Mouse (Mus musculus) forebrain, embryonic 11.5 days (tissue): ENCODE measurements around the gene Sema4d. TPM values are rescaled to one million over a fixed set of nuclear protein-coding genes. Genes with fewer than 3 reads are reported as not detected.

Experiments used
- ATAC-seq: fragments of 200-750 bp; cut with Nextera tagmentation; replicated peaks from 2 replicates; pipeline ENCODE4 v1.8.0; 2017; ENCODE audit warnings: moderate TSS enrichment; ENCODE audit not compliant: low FRiP score
- DNase-seq: peaks from one replicate; pipeline ENCODE4 v3.0.0-alpha.2; 2017; ENCODE audit warnings: low spot score
- H3K27ac ChIP-seq: fragments of 300-500 bp; sonication (generic); 2 replicates; pipeline ENCODE4 v1.5.1; 2014; ENCODE audit warnings: low read depth, low read length
- H3K27me3 ChIP-seq: fragments of 300-500 bp; sonication (generic); 2 replicates; pipeline ENCODE4 v1.6.1; 2014; ENCODE audit warnings: mild to moderate bottlenecking, low read length, mixed read lengths; ENCODE audit not compliant: control insufficient read depth, insufficient read depth
- H3K36me3 ChIP-seq: fragments of 300-500 bp; sonication (generic); 2 replicates; pipeline ENCODE4 v1.6.1; 2014; ENCODE audit warnings: mild to moderate bottlenecking, low read length, moderate library complexity, mixed read lengths; ENCODE audit not compliant: control insufficient read depth, insufficient read depth
- H3K4me1 ChIP-seq: fragments of 300-500 bp; sonication (generic); replicated peaks from 2 replicates; pipeline ENCODE4 v1.6.1; 2014; ENCODE audit warnings: low read length, mixed read lengths; ENCODE audit not compliant: control insufficient read depth, insufficient read depth
- H3K4me2 ChIP-seq: fragments of 300-500 bp; sonication (generic); 2 replicates; pipeline ENCODE4 v1.6.1; 2014; ENCODE audit warnings: low read depth, mild to moderate bottlenecking, low read length, moderate library complexity, mixed read lengths; ENCODE audit not compliant: severe bottlenecking
- H3K4me3 ChIP-seq: fragments of 300-500 bp; sonication (generic); 2 replicates; pipeline ENCODE4 v1.5.1; 2014; ENCODE audit warnings: low read depth, low read length
- H3K9ac ChIP-seq: fragments of 300-500 bp; sonication (generic); 2 replicates; pipeline ENCODE4 v1.6.1; 2014; ENCODE audit warnings: low read length
- H3K9me3 ChIP-seq: fragments of 300-500 bp; sonication (generic); 2 replicates; pipeline ENCODE4 v1.6.1; 2016; ENCODE audit warnings: low read length, mixed read lengths; ENCODE audit not compliant: control insufficient read depth
- WGBS: fragments of 180-500 bp; shearing (Covaris S2); extraction: QIAGEN DNeasy Blood & Tissue Kit; methylation state at CpG from one replicate; pipeline ENCODE4 v1.1.7; 2014; 5-methylcytosine and 5-hydroxymethylcytosine counted together
- polyA plus RNA-seq: library from polyadenylated mRNA; unstranded; fragments of >200 nt; fragmentation: Nextera tagmentation; extraction: Ambion mirVana; gene quantifications from 2 replicates; pipeline ENCODE4 v1.2.1, GENCODE M21; 2014

Sema4d gene
- polyA plus RNA-seq, 1 experiment from 2014 or later: 8.4 TPM

GRCm38 (mm10) chr13:51766756-51767155 is 26.8 kb downstream of the Sema4d start:
- WGBS: 89% methylated on average over 4 of the region's 4 CpGs
- Histone ChIP-seq H3K4me3 (no peak overlapping the region), H3K4me2 (no peak overlapping the region), H3K9ac (no peak overlapping the region), H3K27me3 (no peaks in the 10 kb centered on the region), H3K9me3 (no peaks in the 10 kb centered on the region), H3K27ac (no peak overlapping the region), H3K4me1 (no peaks in the 10 kb centered on the region), H3K36me3 (no peaks in the 10 kb centered on the region)
- no peak for DNase-seq
- no peak for ATAC-seq

DNA sequence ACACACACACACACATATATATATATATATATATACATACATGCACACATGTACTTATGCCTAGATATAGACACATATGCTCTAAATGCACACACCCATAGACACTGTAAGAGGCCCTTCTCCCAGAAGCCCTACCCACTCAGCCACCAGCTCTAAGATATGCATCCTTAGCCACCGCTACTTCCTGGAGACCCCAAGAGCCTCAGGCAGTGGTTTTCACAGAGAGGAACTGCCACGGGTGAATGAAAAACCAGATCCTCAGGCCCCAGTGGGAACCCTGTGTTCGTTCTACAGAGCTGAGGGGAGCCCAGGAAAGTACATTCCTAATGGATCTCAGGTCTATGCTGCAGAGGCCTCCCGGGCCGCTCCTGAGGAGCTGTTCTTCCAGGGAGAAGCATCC is 28.2 kb downstream of the Sema4d start:
- DNase-seq (no peak), ATAC-seq (no peak)
- 88% methylated on average over 5 of the region's 5 CpGs for WGBS
- Histone ChIP-seq H3K4me2 (no peak overlapping the region), H3K27me3 (no peaks in the 10 kb centered on the region), H3K9ac (no peak overlapping the region), H3K27ac (no peak overlapping the region), H3K36me3 (no peaks in the 10 kb centered on the region), H3K4me1 (no peaks in the 10 kb centered on the region; the same call in 1 of the 2 replicates), H3K4me3 (no peak overlapping the region), H3K9me3 (no peaks in the 10 kb centered on the region)

- no peak for ATAC-seq
- Histone ChIP-seq H3K36me3 (no peaks in the 10 kb centered on the region), H3K27ac (no peak overlapping the region), H3K9me3 (no peaks in the 10 kb centered on the region), H3K9ac (no peak overlapping the region), H3K4me3 (no peak overlapping the region), H3K27me3 (no peaks in the 10 kb centered on the region), H3K4me2 (no peak overlapping the region), H3K4me1 (no peaks in the 10 kb centered on the region; the same call in 1 of the 2 replicates)
- WGBS: 92% methylated on average over 12 of the region's 12 CpGs
- no peak for DNase-seq
Measured at GRCm38 (mm10) chr13:51763019-51763698, 30.4 kb downstream of the Sema4d start.

DNA sequence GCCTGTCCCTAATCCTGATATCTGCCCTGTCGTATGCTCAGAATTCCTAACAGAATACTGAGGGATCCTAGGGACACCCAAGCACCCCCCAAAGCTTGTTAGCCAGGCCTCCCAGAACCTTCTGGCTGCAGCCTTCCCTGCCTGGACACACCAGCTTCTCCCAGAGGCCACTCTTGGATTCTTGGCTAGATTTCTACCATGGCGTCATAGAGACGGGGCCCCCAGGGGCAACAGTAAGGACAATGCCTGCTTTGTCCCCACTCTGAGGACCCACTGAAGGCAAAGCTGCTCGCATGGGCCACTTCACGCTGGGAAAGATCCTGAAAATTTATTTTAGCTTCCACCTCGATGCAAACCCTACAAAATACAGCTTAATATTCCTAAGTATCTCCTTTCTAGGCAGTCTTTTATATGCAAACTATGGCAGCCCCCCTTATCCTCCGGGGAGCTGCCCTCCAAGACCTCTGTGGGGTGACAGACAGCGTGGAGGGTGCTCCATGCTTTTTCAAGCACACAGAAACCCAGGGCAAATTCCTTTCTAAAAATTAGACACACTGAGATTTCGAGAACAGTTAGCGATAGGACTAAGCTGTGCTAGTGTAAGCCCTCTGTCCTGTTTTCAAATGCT is 32.2 kb downstream of the Sema4d start:
- Histone ChIP-seq H3K4me2 (no peak overlapping the region), H3K36me3 (no peaks in the 10 kb centered on the region), H3K4me1 (no peaks in the 10 kb centered on the region; the same call in 1 of the 2 replicates), H3K4me3 (no peak overlapping the region), H3K27ac (peak overlapping the region; percentile 20; the same call in 1 of the 2 replicates), H3K27me3 (no peaks in the 10 kb centered on the region), H3K9me3 (no peaks in the 10 kb centered on the region), H3K9ac (peak overlapping the region; percentile 14; the same call in 1 of the 2 replicates)
- 34% methylated on average over 10 of the region's 10 CpGs for WGBS
- DNase-seq (peak; percentile 59), ATAC-seq (peak; percentile 71; the same call in 1 of the 2 replicates)

DNA sequence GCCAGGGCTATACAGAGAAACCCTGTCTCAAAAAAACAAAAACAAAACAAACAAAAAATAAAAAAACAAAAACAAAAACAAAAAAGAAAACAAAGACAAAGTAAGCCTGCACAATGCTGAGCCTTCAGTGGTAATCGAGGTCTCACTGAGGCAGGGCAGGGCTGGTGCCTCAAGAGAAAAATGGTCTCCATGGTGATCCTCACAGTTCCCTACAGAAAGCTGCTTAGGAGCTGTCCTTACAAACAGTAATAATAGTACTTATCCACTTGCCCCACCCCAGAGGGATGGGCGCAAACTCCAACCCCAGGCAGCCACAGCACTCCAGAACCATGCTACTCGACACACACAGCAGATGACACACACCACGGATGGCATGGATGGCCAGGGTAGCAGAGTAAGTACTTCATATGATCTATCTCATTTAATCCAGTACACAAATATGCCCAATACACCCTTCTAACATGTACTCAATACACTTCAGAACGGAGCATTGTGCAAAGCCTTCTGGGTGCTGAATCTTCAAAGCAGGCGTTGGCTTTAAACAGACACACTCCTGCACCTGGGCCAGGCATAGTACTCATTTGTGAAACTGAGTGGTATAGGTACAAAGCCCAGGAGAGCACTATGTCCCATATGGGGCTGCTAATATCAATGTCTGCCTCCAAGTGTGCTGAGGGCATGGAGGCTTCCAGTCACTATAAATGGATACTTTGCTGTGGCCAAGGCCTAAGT is 34.1 kb downstream of the Sema4d start:
- Histone ChIP-seq H3K9me3 (no peaks in the 10 kb centered on the region), H3K4me2 (no peak overlapping the region), H3K27ac (no peak overlapping the region), H3K9ac (no peak overlapping the region), H3K27me3 (no peaks in the 10 kb centered on the region), H3K36me3 (no peaks in the 10 kb centered on the region), H3K4me3 (no peak overlapping the region), H3K4me1 (no peaks in the 10 kb centered on the region; the same call in 1 of the 2 replicates)
- 87% methylated on average over 6 of the region's 6 CpGs for WGBS
- no peak for ATAC-seq
- DNase-seq: no peak

GRCm38 (mm10) chr13:51758428-51758827 is 35.1 kb downstream of the Sema4d start:
- no peaks in the 10 kb centered on the region for H3K9me3 ChIP-seq
- DNase-seq (no peak), ATAC-seq (no peak)
- 87% methylated on average over 9 of the region's 9 CpGs for WGBS
- H3K36me3 ChIP-seq: no peaks in the 10 kb centered on the region
- peaks cover 6% of the 10 kb centered on the region for H3K4me1 ChIP-seq
- H3K27ac ChIP-seq: no peak overlapping the region
- H3K9ac ChIP-seq: no peak overlapping the region
- H3K4me3 ChIP-seq: no peak overlapping the region
- no peak overlapping the region for H3K4me2 ChIP-seq
- H3K27me3 ChIP-seq: no peaks in the 10 kb centered on the region

- DNase-seq (no peak), ATAC-seq (no peak)
- WGBS: 67% methylated on average over 2 of the region's 2 CpGs
- no peak overlapping the region for H3K27ac ChIP-seq
- no peaks in the 10 kb centered on the region for H3K27me3 ChIP-seq
- no peak overlapping the region for H3K9ac ChIP-seq
- H3K36me3 ChIP-seq: no peaks in the 10 kb centered on the region
- no peak overlapping the region for H3K4me3 ChIP-seq
- H3K9me3 ChIP-seq: no peaks in the 10 kb centered on the region
- peaks cover 10% of the 10 kb centered on the region for H3K4me1 ChIP-seq
- H3K4me2 ChIP-seq: no peak overlapping the region
Measured at GRCm38 (mm10) chr13:51757099-51757498, 36.4 kb downstream of the Sema4d start.

DNA sequence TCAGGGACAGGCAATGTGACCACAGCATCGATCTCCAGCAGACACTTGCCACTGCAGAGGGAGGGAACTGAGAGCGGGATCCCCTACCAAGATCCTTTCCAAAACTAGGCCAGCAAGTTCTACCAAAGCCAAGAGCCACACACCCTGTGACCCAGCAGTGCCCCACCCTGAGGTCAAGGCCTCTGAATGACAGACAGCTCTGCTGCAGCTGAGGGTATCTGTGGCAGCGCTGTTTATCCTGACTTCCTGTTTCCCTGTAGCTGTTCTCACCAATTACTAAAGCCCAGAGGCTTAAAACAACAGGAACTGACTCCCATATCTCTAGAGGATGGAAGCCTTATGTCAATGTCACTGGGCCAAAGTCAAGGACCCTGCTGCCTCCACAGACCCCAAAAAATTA is 37.0 kb downstream of the Sema4d start:
- Histone ChIP-seq H3K4me3 (no peak overlapping the region), H3K27ac (no peak overlapping the region), H3K9me3 (no peaks in the 10 kb centered on the region), H3K4me2 (no peak overlapping the region), H3K27me3 (no peaks in the 10 kb centered on the region), H3K4me1 (peaks cover 10% of the 10 kb centered on the region), H3K36me3 (no peaks in the 10 kb centered on the region), H3K9ac (no peak overlapping the region)
- ATAC-seq: no peak
- no peak for DNase-seq
- 86% methylated on average over 3 of the region's 3 CpGs for WGBS
